In genomic region chr8:84230735-84231134, GRCm38 (mm10) we compare ENCODE assay signal across 13 mouse cellular contexts. TPM values are rescaled to one million over a fixed set of nuclear protein-coding genes. Genes with fewer than 3 reads are reported as not detected.
A peak's percentile ranks its signal among the peaks of the same experiment; 100 is the strongest.
DNase-seq lines count a peak whose midpoint lies in the region; ATAC-seq and TF ChIP-seq lines count a peak whose summit lies in the region.
"Had no signal": no experiment of that assay in that cellular context is flagged by ENCODE, and none has a peak within 500 bp of the region (broad histone marks: within the 10 kb centered on the region; RNA-seq: fewer than 3 reads in every experiment).

No protein-coding gene starts in this region.

- H3K9me3 ChIP-seq in lung, postnatal 0 days (ENCODE audit: low read length), result no peaks in the 10 kb centered on the region
- no peaks in the 10 kb centered on the region for H3K9me3 ChIP-seq in embryonic facial prominence, embryonic 10.5 days
- H3K9me3 ChIP-seq in forebrain, embryonic 16.5 days (ENCODE audit: control insufficient read depth, low read length), result no peaks in the 10 kb centered on the region
- H3K9me3 ChIP-seq: embryonic facial prominence, embryonic 13.5 days; G1E; lung, embryonic 15.5 days had no signal

- no peak overlapping the region for H3K9ac ChIP-seq in lung, postnatal 0 days (replicated peaks; ENCODE audit: low read depth)
- H3K9ac ChIP-seq in forebrain, embryonic 16.5 days (replicated peaks; ENCODE audit: low read depth, low read length), result no peak overlapping the region
- H3K9ac ChIP-seq: embryonic facial prominence, embryonic 13.5 days; lung, embryonic 15.5 days had no signal

- peaks cover 55% of the 10 kb centered on the region for H3K36me3 ChIP-seq in lung, postnatal 0 days (ENCODE audit: insufficient read depth, low read length)
- H3K36me3 ChIP-seq in embryonic facial prominence, embryonic 10.5 days (replicated peaks), result peaks cover 92% of the 10 kb centered on the region
- peaks cover 40% of the 10 kb centered on the region for H3K36me3 ChIP-seq in forebrain, embryonic 16.5 days (ENCODE audit: control insufficient read depth, insufficient read depth)

- no peak for TF ChIP-seq EP300 in lung, postnatal 0 days (IDR thresholded peaks at IDR 0.05)

- ATAC-seq in lung, postnatal 0 days, result no peak
- ATAC-seq in forebrain, embryonic 16.5 days, result no peak

- H3K27ac ChIP-seq in lung, postnatal 0 days (ENCODE audit: low read length), result no peak overlapping the region
- no peak overlapping the region for H3K27ac ChIP-seq in embryonic facial prominence, embryonic 10.5 days (replicated peaks)
- H3K27ac ChIP-seq in forebrain, embryonic 16.5 days (ENCODE audit: low read length), result no peak overlapping the region
- H3K27ac ChIP-seq: embryonic facial prominence, embryonic 13.5 days; lung, embryonic 15.5 days had no signal

- H3K4me2 ChIP-seq in lung, postnatal 0 days (replicated peaks; ENCODE audit: low read depth, low read length), result no peak overlapping the region
- H3K4me2 ChIP-seq in forebrain, embryonic 16.5 days (ENCODE audit: low read length), result no peak overlapping the region
- H3K4me2 ChIP-seq: embryonic facial prominence, embryonic 13.5 days; lung, embryonic 15.5 days had no signal

- peaks cover 5% of the 10 kb centered on the region; the same call in 1 of the 2 replicates for H3K4me1 ChIP-seq in lung, postnatal 0 days (ENCODE audit: insufficient read depth, low read depth, low read length)
- H3K4me1 ChIP-seq in embryonic facial prominence, embryonic 10.5 days, result peaks cover 12% of the 10 kb centered on the region
- H3K4me1 ChIP-seq in forebrain, embryonic 16.5 days (replicated peaks; ENCODE audit: control insufficient read depth, insufficient read depth, low read length), result peaks cover 19% of the 10 kb centered on the region

- 79% methylated on average over 17 of the region's 17 CpGs for WGBS in lung, postnatal 0 days
- 80% methylated on average over 17 of the region's 17 CpGs for WGBS in embryonic facial prominence, embryonic 10.5 days
- WGBS in forebrain, embryonic 16.5 days, result 83% methylated on average over 17 of the region's 17 CpGs

- TF ChIP-seq CTCF in lung, postnatal 0 days (IDR thresholded peaks at IDR 0.05), result peak; percentile 60

- H3K4me3 ChIP-seq in lung, postnatal 0 days (ENCODE audit: low read depth, low read length), result no peak overlapping the region
- H3K4me3 ChIP-seq in embryonic facial prominence, embryonic 10.5 days, result no peak overlapping the region
- no peak overlapping the region for H3K4me3 ChIP-seq in forebrain, embryonic 16.5 days (replicated peaks; ENCODE audit: low read length)
- H3K4me3 ChIP-seq: embryonic facial prominence, embryonic 13.5 days; lung, embryonic 15.5 days; myocyte had no signal

- no peaks in the 10 kb centered on the region for H3K27me3 ChIP-seq in lung, postnatal 0 days (replicated peaks; ENCODE audit: insufficient read depth, low read length)
- H3K27me3 ChIP-seq in embryonic facial prominence, embryonic 10.5 days (replicated peaks; ENCODE audit: low read depth, poor library complexity, severe bottlenecking), result no peaks in the 10 kb centered on the region
- no peaks in the 10 kb centered on the region for H3K27me3 ChIP-seq in forebrain, embryonic 16.5 days (replicated peaks; ENCODE audit: control insufficient read depth, insufficient read depth, low read length)
- H3K27me3 ChIP-seq: embryonic facial prominence, embryonic 13.5 days; lung, embryonic 15.5 days had no signal

- peak; percentile 35 for DNase-seq in heart, postnatal 4 days
- no peak for DNase-seq in heart, adult 8-10 months (ENCODE audit: low spot score)
- no peak for DNase-seq in lung, postnatal 0 days (ENCODE audit: low spot score)
- DNase-seq in lung, adult 18-20 months, result no peak
- peak; percentile 85 for DNase-seq in ES-CJ7 (ENCODE audit: low read depth, low spot score)
- peak; percentile 24 for DNase-seq in embryonic facial prominence, embryonic 10.5 days (ENCODE audit: low spot score)
- DNase-seq: cerebellum, adult 11 months; kidney, adult 11 months had no signal

RNA-seq across cellular contexts. Expression of gene Zswim4, which starts 6.1 kb away (rescaled TPM):
- 10 to 100 TPM; 12.8 to 13.8 TPM for total RNA-seq in heart, postnatal 4 days (2021)
- 1 to 10 TPM; 6.6 to 8.0 (median 7.2) TPM for total RNA-seq in heart, adult 8-10 months (2022)
- 7.8 and 8.4 TPM in 2 replicates for polyA plus RNA-seq in lung, postnatal 0 days (2015; fragmentation: Nextera tagmentation; extraction: Ambion mirVana)
- 37.2 and 41.7 TPM in 2 replicates for polyA plus RNA-seq in embryonic facial prominence, embryonic 10.5 days (2016; fragmentation: Nextera tagmentation; extraction: Ambion mirVana)
- polyA plus RNA-seq in forebrain, embryonic 16.5 days (2015; fragmentation: Nextera tagmentation; extraction: Ambion mirVana), result 40.1 and 41.8 TPM in 2 replicates

RNA-seq across cellular contexts. Expression of gene D8Ertd738e, which starts 18.8 kb away (rescaled TPM):
- 100 to 1,000 TPM; 218 to 233 TPM for total RNA-seq in heart, postnatal 4 days (2021)
- 100 to 1,000 TPM; 165 to 232 (median 189) TPM for total RNA-seq in heart, adult 8-10 months (2022)
- 302 and 339 TPM in 2 replicates for polyA plus RNA-seq in lung, postnatal 0 days (2015; fragmentation: Nextera tagmentation; extraction: Ambion mirVana)
- polyA plus RNA-seq in embryonic facial prominence, embryonic 10.5 days (2016; fragmentation: Nextera tagmentation; extraction: Ambion mirVana), result 409 and 427 TPM in 2 replicates
- 214 and 231 TPM in 2 replicates for polyA plus RNA-seq in forebrain, embryonic 16.5 days (2015; fragmentation: Nextera tagmentation; extraction: Ambion mirVana)

RNA-seq across cellular contexts. Expression of gene Mri1, which starts 26.4 kb away (rescaled TPM):
- total RNA-seq in heart, postnatal 4 days (2021), result 10 to 100 TPM; 14.4 to 19.2 TPM
- total RNA-seq in heart, adult 8-10 months (2022), result 10 to 100 TPM; 10.5 to 15.0 (median 12.5) TPM
- polyA plus RNA-seq in lung, postnatal 0 days (2015; fragmentation: Nextera tagmentation; extraction: Ambion mirVana), result 47.4 and 56.8 TPM in 2 replicates
- polyA plus RNA-seq in embryonic facial prominence, embryonic 10.5 days (2016; fragmentation: Nextera tagmentation; extraction: Ambion mirVana), result 64.0 and 64.2 TPM in 2 replicates
- 46.5 and 57.1 TPM in 2 replicates for polyA plus RNA-seq in forebrain, embryonic 16.5 days (2015; fragmentation: Nextera tagmentation; extraction: Ambion mirVana)

RNA-seq across cellular contexts. Expression of gene Ccdc130, which starts 39.4 kb away (rescaled TPM):
- total RNA-seq in heart, postnatal 4 days (2021), result 10 to 100 TPM; 11.0 to 16.2 TPM
- 10 to 100 TPM in 2 of 4 experiments, 1 to 10 TPM in 2; 7.5 to 12.3 (median 9.8) TPM for total RNA-seq in heart, adult 8-10 months (2022)
- 14.7 and 17.4 TPM in 2 replicates for polyA plus RNA-seq in lung, postnatal 0 days (2015; fragmentation: Nextera tagmentation; extraction: Ambion mirVana)
- polyA plus RNA-seq in embryonic facial prominence, embryonic 10.5 days (2016; fragmentation: Nextera tagmentation; extraction: Ambion mirVana), result 21.9 and 24.6 TPM in 2 replicates
- polyA plus RNA-seq in forebrain, embryonic 16.5 days (2015; fragmentation: Nextera tagmentation; extraction: Ambion mirVana), result 26.8 and 31.0 TPM in 2 replicates

RNA-seq across cellular contexts. Expression of gene Nanos3, which starts 45.7 kb away (rescaled TPM):
- total RNA-seq in heart, postnatal 4 days (2021), result 1 to 10 TPM; 3.6 to 4.3 TPM
- 1 to 10 TPM in 3 of 4 experiments, under 1 TPM in 1; 0.98 to 1.7 (median 1.5) TPM for total RNA-seq in heart, adult 8-10 months (2022)
- polyA plus RNA-seq in lung, postnatal 0 days (2015; fragmentation: Nextera tagmentation; extraction: Ambion mirVana), result 1.9 and 3.2 TPM in 2 replicates
- polyA plus RNA-seq in embryonic facial prominence, embryonic 10.5 days (2016; fragmentation: Nextera tagmentation; extraction: Ambion mirVana), result 2.4 and 3.5 TPM in 2 replicates
- polyA plus RNA-seq in forebrain, embryonic 16.5 days (2015; fragmentation: Nextera tagmentation; extraction: Ambion mirVana), result 3.2 and 4.7 TPM in 2 replicates
- total RNA-seq: G1E had no signal
- polyA plus RNA-seq: G1E had no signal

Comparison
In these comparisons a context has a peak if more than half of its experiments do, and no peak if none do; other contexts are left out.
1. DNase-seq: peak in heart, postnatal 4 days (single experiment), ES-CJ7 (single experiment) and embryonic facial prominence, embryonic 10.5 days (single experiment); none in heart, adult 8-10 months (single experiment), lung, postnatal 0 days (single experiment) and lung, adult 18-20 months (0 of 2).